Mouse (Mus musculus): ENCODE measurements around the gene Gm43720.

Gm43720 gene

GRCm38 (mm10) chr5:138267114-138267513 is 12.6 kb downstream of the Gm43720 start:
- no peaks in the 10 kb centered on the region for H3K9me3 ChIP-seq (ENCODE audit: low read length)
- peaks cover 27% of the 10 kb centered on the region for H3K4me1 ChIP-seq (replicated peaks; ENCODE audit: low read depth, low read length)
- H3K36me3 ChIP-seq (ENCODE audit: insufficient read depth, low read length), result peaks cover 21% of the 10 kb centered on the region
- H3K27me3 ChIP-seq (ENCODE audit: insufficient read depth, low read length), result peaks cover 29% of the 10 kb centered on the region
- no peak overlapping the region for H3K4me3 ChIP-seq (replicated peaks; ENCODE audit: low read length)
- TF ChIP-seq POU5F1 (IDR thresholded peaks at IDR 0.05; ENCODE audit: borderline replicate concordance, low read length) (no peak), CTCF (conservative IDR thresholded peaks at IDR 0.05; ENCODE audit: low read length) (no peak), NANOG (IDR thresholded peaks at IDR 0.05; ENCODE audit: borderline replicate concordance, low read length) (no peak)

GRCm38 (mm10) chr5:138265712-138266111 is 14.0 kb downstream of the Gm43720 start:
- no peaks in the 10 kb centered on the region for H3K9me3 ChIP-seq (ENCODE audit: low read length)
- H3K27me3 ChIP-seq (ENCODE audit: insufficient read depth, low read length), result peaks cover 15% of the 10 kb centered on the region
- no peak for TF ChIP-seq CTCF (conservative IDR thresholded peaks at IDR 0.05; ENCODE audit: low read length)
- no peak for TF ChIP-seq POU5F1 (IDR thresholded peaks at IDR 0.05; ENCODE audit: borderline replicate concordance, low read length)
- TF ChIP-seq NANOG (IDR thresholded peaks at IDR 0.05; ENCODE audit: borderline replicate concordance, low read length), result no peak
- peaks cover 35% of the 10 kb centered on the region for H3K36me3 ChIP-seq (ENCODE audit: insufficient read depth, low read length)
- H3K4me1 ChIP-seq (replicated peaks; ENCODE audit: low read depth, low read length), result peaks cover 32% of the 10 kb centered on the region
- H3K4me3 ChIP-seq (replicated peaks; ENCODE audit: low read length), result no peak overlapping the region

- H3K36me3 ChIP-seq (ENCODE audit: insufficient read depth, low read length), result peaks cover 50% of the 10 kb centered on the region
- H3K9me3 ChIP-seq (ENCODE audit: low read length), result no peaks in the 10 kb centered on the region
- no peak for TF ChIP-seq CTCF (conservative IDR thresholded peaks at IDR 0.05; ENCODE audit: low read length)
- no peak for TF ChIP-seq NANOG (IDR thresholded peaks at IDR 0.05; ENCODE audit: borderline replicate concordance, low read length)
- TF ChIP-seq POU5F1 (IDR thresholded peaks at IDR 0.05; ENCODE audit: borderline replicate concordance, low read length), result no peak
- H3K27me3 ChIP-seq (ENCODE audit: insufficient read depth, low read length), result 0 out of 2 replicates have a peak, but pooled peaks cover 4% of the 10 kb centered on the region
- H3K4me3 ChIP-seq (replicated peaks; ENCODE audit: low read length), result peak overlapping the region; percentile 97
- H3K4me1 ChIP-seq (replicated peaks; ENCODE audit: low read depth, low read length), result peaks cover 43% of the 10 kb centered on the region
Observed at GRCm38 (mm10) chr5:138264207-138264578, 15.6 kb downstream of the Gm43720 start.

GRCm38 (mm10) chr5:138263260-138264206 is 16.2 kb downstream of the Gm43720 start, which contains the start of gene BC037034:
TSS of gene BC037034 (minus strand) at chr5:138264033.
- H3K4me3 ChIP-seq (replicated peaks; ENCODE audit: low read length), result peak within 1 kb of the TSS; percentile 97
- H3K9me3 ChIP-seq (ENCODE audit: low read length), result no peaks in the 10 kb centered on the region
- no peak for TF ChIP-seq CTCF (conservative IDR thresholded peaks at IDR 0.05; ENCODE audit: low read length)
- TF ChIP-seq NANOG (IDR thresholded peaks at IDR 0.05; ENCODE audit: borderline replicate concordance, low read length), result no peak
- TF ChIP-seq POU5F1 (IDR thresholded peaks at IDR 0.05; ENCODE audit: borderline replicate concordance, low read length), result no peak
- H3K4me1 ChIP-seq (replicated peaks; ENCODE audit: low read depth, low read length), result peaks cover 49% of the 10 kb centered on the region
- H3K27me3 ChIP-seq (ENCODE audit: insufficient read depth, low read length), result no peaks in the 10 kb centered on the region
- H3K36me3 ChIP-seq (ENCODE audit: insufficient read depth, low read length), result peaks cover 56% of the 10 kb centered on the region

GRCm38 (mm10) chr5:138262582-138263240 is 17.0 kb downstream of the Gm43720 start:
- Histone ChIP-seq H3K27me3 (ENCODE audit: insufficient read depth, low read length) (no peaks in the 10 kb centered on the region), H3K4me1 (replicated peaks; ENCODE audit: low read depth, low read length) (peaks cover 58% of the 10 kb centered on the region), H3K9me3 (ENCODE audit: low read length) (no peaks in the 10 kb centered on the region), H3K36me3 (ENCODE audit: insufficient read depth, low read length) (peaks cover 65% of the 10 kb centered on the region), H3K4me3 (replicated peaks; ENCODE audit: low read length) (peak overlapping the region; percentile 97)
- no peak for TF ChIP-seq NANOG (IDR thresholded peaks at IDR 0.05; ENCODE audit: borderline replicate concordance, low read length)
- no peak for TF ChIP-seq POU5F1 (IDR thresholded peaks at IDR 0.05; ENCODE audit: borderline replicate concordance, low read length)
- TF ChIP-seq CTCF (conservative IDR thresholded peaks at IDR 0.05; ENCODE audit: low read length), result no peak

GRCm38 (mm10) chr5:138262001-138262400 is 17.8 kb downstream of the Gm43720 start:
- no peak for TF ChIP-seq POU5F1 (IDR thresholded peaks at IDR 0.05; ENCODE audit: borderline replicate concordance, low read length)
- TF ChIP-seq CTCF (conservative IDR thresholded peaks at IDR 0.05; ENCODE audit: low read length), result no peak
- TF ChIP-seq NANOG (IDR thresholded peaks at IDR 0.05; ENCODE audit: borderline replicate concordance, low read length), result no peak

GRCm38 (mm10) chr5:138260834-138261233 is 18.9 kb downstream of the Gm43720 start:
- TF ChIP-seq NANOG (IDR thresholded peaks at IDR 0.05; ENCODE audit: borderline replicate concordance, low read length), result no peak
- no peak for TF ChIP-seq POU5F1 (IDR thresholded peaks at IDR 0.05; ENCODE audit: borderline replicate concordance, low read length)
- TF ChIP-seq CTCF (conservative IDR thresholded peaks at IDR 0.05; ENCODE audit: low read length), result no peak
- Histone ChIP-seq H3K27me3 (ENCODE audit: insufficient read depth, low read length) (no peaks in the 10 kb centered on the region), H3K9me3 (ENCODE audit: low read length) (no peaks in the 10 kb centered on the region)

More at GRCm38 (mm10) chr5:138262001-138262400, 17.8 kb downstream of the Gm43720 start:
- Histone ChIP-seq H3K27me3 (ENCODE audit: insufficient read depth, low read length) (no peaks in the 10 kb centered on the region), H3K36me3 (ENCODE audit: insufficient read depth, low read length) (peaks cover 69% of the 10 kb centered on the region), H3K4me3 (replicated peaks; ENCODE audit: low read length) (0 out of 2 replicates have a peak overlapping the region, but pooled peaks have one; percentile 97), H3K9me3 (ENCODE audit: low read length) (no peaks in the 10 kb centered on the region), H3K4me1 (replicated peaks; ENCODE audit: low read depth, low read length) (peaks cover 65% of the 10 kb centered on the region)

GRCm38 (mm10) chr5:138260051-138260450 is 19.7 kb downstream of the Gm43720 start:
- Histone ChIP-seq H3K27me3 (ENCODE audit: insufficient read depth, low read length) (no peaks in the 10 kb centered on the region), H3K9me3 (ENCODE audit: low read length) (no peaks in the 10 kb centered on the region), H3K4me3 (replicated peaks; ENCODE audit: low read length) (no peak overlapping the region), H3K4me1 (replicated peaks; ENCODE audit: low read depth, low read length) (peaks cover 74% of the 10 kb centered on the region), H3K36me3 (ENCODE audit: insufficient read depth, low read length) (peaks cover 58% of the 10 kb centered on the region)
- no peak for TF ChIP-seq CTCF (conservative IDR thresholded peaks at IDR 0.05; ENCODE audit: low read length)
- TF ChIP-seq POU5F1 (IDR thresholded peaks at IDR 0.05; ENCODE audit: borderline replicate concordance, low read length), result no peak
- TF ChIP-seq NANOG (IDR thresholded peaks at IDR 0.05; ENCODE audit: borderline replicate concordance, low read length), result no peak

More at GRCm38 (mm10) chr5:138260834-138261233, 18.9 kb downstream of the Gm43720 start:
- peaks cover 73% of the 10 kb centered on the region for H3K4me1 ChIP-seq (replicated peaks; ENCODE audit: low read depth, low read length)
- H3K36me3 ChIP-seq (ENCODE audit: insufficient read depth, low read length), result peaks cover 66% of the 10 kb centered on the region
- no peak overlapping the region for H3K4me3 ChIP-seq (replicated peaks; ENCODE audit: low read length)

All from E14TG2a.4 (cell line).